Mouse (Mus musculus) granulocyte monocyte progenitor cell, adult 5-6 weeks (primary cell): ENCODE results near the gene Taf11. TPM values are rescaled to one million over a fixed set of nuclear protein-coding genes. Genes with fewer than 3 reads are reported as not detected.

ENCODE experiments used
- ATAC-seq: replicated peaks from 2 replicates; pipeline ENCODE4 v1.8.0; 2016; ENCODE audit warnings: mild to moderate bottlenecking, moderate TSS enrichment, inconsistent platforms; ENCODE audit not compliant: poor library complexity, severe bottlenecking
- total RNA-seq, 2 experiments: library from RNA; stranded (forward) in 1 of 2; stranded (reverse) in 1 of 2; fragments of 200-712, 200-1000 nt in 1 of 2; fragments of >200 nt in 1 of 2; fragmentation: Nextera tagmentation in 1 of 2; gene quantifications; 2 replicates each; pipeline ENCODE4 v1.2.3; 2014 to 2017

The Taf11 gene
- total RNA-seq, 2 experiments from 2014 or later: 35.7 to 39.9 TPM

DNA sequence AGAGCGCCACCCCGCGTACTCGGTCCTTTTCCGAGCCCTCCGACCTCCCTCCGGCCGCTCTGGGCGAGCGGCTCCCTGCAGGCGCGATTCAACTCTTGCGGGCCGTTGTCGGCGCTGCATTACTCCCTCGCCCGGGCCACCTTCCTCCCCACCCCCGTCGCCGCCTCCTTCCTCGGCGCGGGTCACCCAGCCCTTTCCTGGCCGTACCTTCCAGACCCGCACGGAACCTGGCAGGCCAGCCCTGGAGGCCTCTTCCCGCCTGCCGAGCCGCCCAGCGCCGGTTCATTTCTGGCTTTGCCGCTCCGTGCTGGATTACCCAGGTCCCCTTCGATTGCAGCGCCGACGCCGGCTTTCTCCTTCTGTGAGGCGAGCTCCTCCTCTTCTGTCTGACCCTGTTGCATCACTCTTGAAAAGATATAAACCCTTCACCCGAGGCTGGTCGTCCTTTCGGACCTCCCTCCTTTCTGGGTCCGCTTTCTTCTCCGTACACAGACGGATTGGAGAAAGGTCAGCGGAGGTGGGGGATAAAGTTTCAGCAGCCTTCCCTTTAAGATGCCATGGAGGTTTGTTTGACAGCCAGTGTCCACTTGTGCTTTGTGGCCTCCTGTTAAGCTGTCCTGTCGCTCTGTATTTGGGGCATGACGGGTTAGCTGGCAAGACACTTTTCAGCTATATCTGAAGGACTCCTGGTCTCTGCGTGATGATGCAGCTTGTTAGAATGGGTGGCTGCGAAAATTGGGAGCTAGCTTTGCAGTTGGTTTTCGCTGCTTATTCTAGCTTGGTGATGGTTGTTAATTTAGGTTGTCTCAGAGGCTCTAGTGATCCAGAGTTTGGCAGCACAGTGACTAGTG is 52.6 kb downstream of the Taf11 start:
- peak; percentile 60 for ATAC-seq

DNA sequence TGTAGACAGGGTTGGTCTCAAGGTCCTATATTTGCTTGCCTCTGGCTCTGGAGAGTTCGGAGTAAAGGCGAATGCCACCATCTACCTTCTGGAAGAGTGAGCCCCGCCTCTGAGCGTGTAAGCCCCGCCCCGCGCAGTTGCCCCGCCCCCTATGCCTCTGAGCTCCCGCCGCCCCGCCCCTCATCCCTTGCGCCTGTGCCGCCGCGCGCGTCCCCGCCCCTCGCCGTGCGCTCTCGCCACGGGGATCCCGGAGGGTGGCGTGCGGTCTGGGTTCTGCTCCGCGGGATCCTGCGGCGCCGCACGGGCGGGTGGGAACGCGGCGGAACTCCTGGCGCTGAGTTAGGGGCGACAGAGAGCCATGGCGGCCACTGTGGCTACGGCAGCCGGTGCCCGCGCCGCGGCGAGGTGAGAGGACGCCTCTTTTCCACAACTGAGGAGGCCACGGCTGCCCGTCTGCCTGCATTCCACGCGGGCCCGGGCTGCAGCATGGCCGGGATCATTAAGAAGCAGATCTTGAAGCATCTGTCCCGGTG is 53.3 kb downstream of the Taf11 start, which contains the start of gene Uhrf1bp1:
TSS of gene Uhrf1bp1 (plus strand) at position 177 of the 533 bp plus-strand sequence.
- ATAC-seq: peak; percentile 82

Other genes with a start within 250 kb of the Taf11 start
- not detected in 2 replicates for gene Spdef, start 180.9 kb downstream of the Taf11 start, total RNA-seq (2014; fragmentation: Nextera tagmentation)
- not detected in 2 replicates for gene Spdef, start 180.9 kb downstream of the Taf11 start, total RNA-seq (2017)
- gene D17Wsu92e, start 89.2 kb downstream of the Taf11 start, total RNA-seq (2014; fragmentation: Nextera tagmentation): 47.9 and 51.2 TPM in 2 replicates
- gene D17Wsu92e, start 89.2 kb downstream of the Taf11 start, total RNA-seq (2017): 46.3 and 50.6 TPM in 2 replicates
- 132 and 184 TPM in 2 replicates for gene Snrpc, start 71.7 kb downstream of the Taf11 start, total RNA-seq (2014; fragmentation: Nextera tagmentation)
- gene Snrpc, start 71.7 kb downstream of the Taf11 start, total RNA-seq (2017): 117 and 161 TPM in 2 replicates
- gene Uhrf1bp1, start 53.4 kb downstream of the Taf11 start, total RNA-seq (2014; fragmentation: Nextera tagmentation): 13.6 and 19.4 TPM in 2 replicates
- gene Uhrf1bp1, start 53.4 kb downstream of the Taf11 start, total RNA-seq (2017): 6.7 and 6.9 TPM in 2 replicates
- gene Anks1, start 538 bp downstream of the Taf11 start, total RNA-seq (2014; fragmentation: Nextera tagmentation): 49.0 and 66.4 TPM in 2 replicates
- gene Anks1, start 538 bp downstream of the Taf11 start, total RNA-seq (2017): 31.9 and 34.9 TPM in 2 replicates
- 0.60 TPM in 1 of 2 replicates, not detected in the other for gene Tcp11, start 170.8 kb upstream of the Taf11 start, total RNA-seq (2014; fragmentation: Nextera tagmentation)
- gene Tcp11, start 170.8 kb upstream of the Taf11 start, total RNA-seq (2017): 2.1 and 2.4 TPM in 2 replicates
- gene Scube3, start 232.3 kb upstream of the Taf11 start, total RNA-seq (2014; fragmentation: Nextera tagmentation): not detected in 2 replicates
- not detected in 2 replicates for gene Scube3, start 232.3 kb upstream of the Taf11 start, total RNA-seq (2017)